Mouse (Mus musculus) c-Kit-negative CD71-positive TER-119-positive erythroid progenitor cells, embryonic 14.5 days (primary cell): ENCODE results near the gene Ddx6.

Source experiments
- DNase-seq: peaks from one replicate; pipeline ENCODE4 v3.0.0-alpha.2; 2013; ENCODE audit warnings: low read depth, low spot score

Gene Ddx6

GRCm38 (mm10) chr9:44640646-44641357, 36.1 kb downstream of the Ddx6 start:
- DNase-seq = no peak

- DNase-seq = no peak
These were observed 36.9 kb downstream of the Ddx6 start for GRCm38 (mm10) chr9:44641616-44642015.

- no peak for DNase-seq
These were observed 38.4 kb downstream of the Ddx6 start for GRCm38 (mm10) chr9:44643103-44643502.

GRCm38 (mm10) chr9:44644186-44644585, 39.5 kb downstream of the Ddx6 start:
- no peak for DNase-seq

- DNase-seq = no peak
These were observed 40.8 kb downstream of the Ddx6 start for GRCm38 (mm10) chr9:44645481-44645880.

- DNase-seq = no peak
These were observed 41.2 kb downstream of the Ddx6 start for GRCm38 (mm10) chr9:44645924-44646323.

- no peak for DNase-seq
These were observed 41.7 kb downstream of the Ddx6 start for GRCm38 (mm10) chr9:44646366-44646765.

- DNase-seq = no peak
These were observed 42.3 kb downstream of the Ddx6 start for GRCm38 (mm10) chr9:44647026-44647425.

GRCm38 (mm10) chr9:44647656-44648055, 43.0 kb downstream of the Ddx6 start:
- no peak for DNase-seq

- no peak for DNase-seq
These were observed 44.2 kb downstream of the Ddx6 start for GRCm38 (mm10) chr9:44648881-44649281.

GRCm38 (mm10) chr9:44652027-44652426, 47.3 kb downstream of the Ddx6 start:
- DNase-seq = no peak

- no peak for DNase-seq
These were observed 49.2 kb downstream of the Ddx6 start for GRCm38 (mm10) chr9:44653896-44654295.

- peak; percentile 33 for DNase-seq
These were observed 50.7 kb downstream of the Ddx6 start for GRCm38 (mm10) chr9:44655098-44656066.

GRCm38 (mm10) chr9:44663706-44664105, 59.0 kb downstream of the Ddx6 start:
- DNase-seq = no peak

- DNase-seq = no peak
These were observed 66.7 kb downstream of the Ddx6 start for GRCm38 (mm10) chr9:44671416-44671815.

- no peak for DNase-seq
These were observed 67.7 kb downstream of the Ddx6 start for GRCm38 (mm10) chr9:44672291-44672865.

GRCm38 (mm10) chr9:44673005-44673404, 68.3 kb downstream of the Ddx6 start, which contains the start of gene Treh:
Treh (plus strand) TSS chr9:44673233.
- no peak for DNase-seq

GRCm38 (mm10) chr9:44678288-44678871, 73.7 kb downstream of the Ddx6 start:
- no peak for DNase-seq

GRCm38 (mm10) chr9:44679565-44679964, 74.9 kb downstream of the Ddx6 start:
- no peak for DNase-seq

- DNase-seq = no peak
These were observed 78.4 kb downstream of the Ddx6 start for GRCm38 (mm10) chr9:44683046-44683445.
